Mouse (Mus musculus) myocyte (in vitro differentiated cells): ENCODE measurements around the gene Whrn.

Experiments
- MAX ChIP-seq: IDR thresholded peaks from one replicate; pipeline ENCODE4 v1.6.1; 2011; ENCODE audit warnings: low read depth, mild to moderate bottlenecking, control low read depth
- MYOG ChIP-seq, 3 experiments: IDR thresholded peaks; one replicate each; pipeline ENCODE4 v1.6.1; 2011; ENCODE audit warnings: control low read depth in 2 of 3, low read depth in 2 of 3, mild to moderate bottlenecking in 2 of 3; ENCODE audit not compliant: insufficient read length in 2 of 3, control insufficient read depth in 1 of 3, insufficient read depth in 1 of 3
- POLR2A ChIP-seq: IDR thresholded peaks from one replicate; pipeline ENCODE4 v1.6.1; 2011; ENCODE audit warnings: low read depth, mild to moderate bottlenecking, control low read depth, moderate library complexity; ENCODE audit not compliant: insufficient read length

- TF ChIP-seq MAX (no peak), POLR2A (no peak), MYOG (IDR thresholded peaks at IDR 0.05; ENCODE audit: control insufficient read depth in 1 of 3, insufficient read depth in 1 of 3, insufficient read length in 2 of 3, low read depth in 2 of 3) (no peak)
These were observed 105.8 kb downstream of the Whrn start for GRCm38 (mm10) chr4:63389887-63390528.
